Mouse (Mus musculus): ENCODE data around the gene Riok2. TPM values are rescaled to one million over a fixed set of nuclear protein-coding genes. Genes with fewer than 3 reads are reported as not detected.

The Riok2 gene
- polyA plus RNA-seq, 1 experiment: not detected

DNA sequence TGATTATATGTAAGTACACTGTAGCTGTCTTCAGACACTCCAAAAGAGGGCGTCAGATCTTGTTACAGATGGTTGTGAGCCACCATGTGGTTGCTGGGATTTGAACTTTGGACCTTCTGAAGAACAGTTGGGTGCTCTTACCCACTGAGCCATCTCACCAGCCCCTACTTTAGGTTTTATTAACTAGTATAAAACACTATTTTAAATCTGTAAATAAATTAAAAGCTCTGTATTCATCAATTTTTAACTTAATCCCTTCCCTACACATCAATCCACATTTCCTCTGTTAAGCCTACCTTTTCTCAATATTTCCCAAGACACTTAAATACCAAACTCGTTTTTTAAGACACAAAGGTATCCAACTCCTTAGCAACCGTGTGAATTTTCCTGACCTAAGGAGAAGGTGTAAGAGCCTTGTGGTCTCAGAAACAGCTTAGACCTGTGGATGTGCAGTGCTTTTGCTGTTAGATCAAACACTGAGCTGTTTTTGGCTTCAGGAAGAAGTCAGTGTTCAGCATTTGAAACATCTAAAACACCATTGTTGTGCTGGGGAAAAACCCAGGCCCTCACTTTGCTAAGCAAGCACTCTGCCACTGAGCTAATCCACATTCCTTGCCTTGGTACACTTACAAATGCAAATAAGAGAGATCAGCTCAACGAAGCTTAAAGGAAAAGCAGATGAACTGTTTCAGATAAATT is 50.6 kb downstream of the Riok2 start:
- Histone ChIP-seq H3K4me3 (ENCODE audit: insufficient read depth, low read depth, low read length) (no peak overlapping the region), H3K27ac (ENCODE audit: insufficient read depth, low read depth, low read length) (no peak overlapping the region), H3K4me1 (ENCODE audit: control insufficient read depth, insufficient read depth, low read length) (no peaks in the 10 kb centered on the region)
- TF ChIP-seq POLR2A (IDR thresholded peaks at IDR 0.05; ENCODE audit: insufficient read depth, low read depth, low read length) (no peak), CTCF (IDR thresholded peaks at IDR 0.05; ENCODE audit: insufficient read depth, low read depth, low read length) (no peak)
- 35% methylated on average over 4 of the region's 4 CpGs for WGBS

DNA sequence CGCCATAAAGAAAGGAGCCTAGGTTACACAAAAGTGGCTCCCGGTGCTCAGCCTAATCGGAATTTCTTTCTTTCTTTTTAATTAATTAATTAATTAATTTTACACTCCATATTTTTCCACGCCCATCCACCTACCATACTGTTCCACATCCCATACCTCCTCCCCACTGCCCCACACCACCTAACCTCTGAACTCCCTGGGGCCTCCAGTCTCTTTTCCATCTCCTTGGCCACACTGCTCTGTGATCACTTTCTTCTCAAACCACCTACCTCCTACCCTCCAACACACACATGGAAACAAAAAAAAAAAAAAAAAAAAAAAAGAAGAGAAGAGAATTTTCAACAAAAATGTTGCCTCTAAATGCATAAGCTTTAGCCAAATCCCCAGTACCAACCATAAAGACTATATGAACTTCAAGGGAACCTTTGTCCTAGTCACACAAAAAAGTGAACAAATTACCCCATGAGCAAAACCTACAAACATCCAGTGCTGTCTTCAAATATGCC is 51.3 kb downstream of the Riok2 start:
- Histone ChIP-seq H3K4me3 (ENCODE audit: insufficient read depth, low read depth, low read length) (no peak overlapping the region), H3K4me1 (ENCODE audit: control insufficient read depth, insufficient read depth, low read length) (no peaks in the 10 kb centered on the region), H3K27ac (ENCODE audit: insufficient read depth, low read depth, low read length) (no peak overlapping the region)
- no peak for TF ChIP-seq POLR2A (IDR thresholded peaks at IDR 0.05; ENCODE audit: insufficient read depth, low read depth, low read length)
- 50% methylated on average over 4 of the region's 4 CpGs for WGBS

DNA sequence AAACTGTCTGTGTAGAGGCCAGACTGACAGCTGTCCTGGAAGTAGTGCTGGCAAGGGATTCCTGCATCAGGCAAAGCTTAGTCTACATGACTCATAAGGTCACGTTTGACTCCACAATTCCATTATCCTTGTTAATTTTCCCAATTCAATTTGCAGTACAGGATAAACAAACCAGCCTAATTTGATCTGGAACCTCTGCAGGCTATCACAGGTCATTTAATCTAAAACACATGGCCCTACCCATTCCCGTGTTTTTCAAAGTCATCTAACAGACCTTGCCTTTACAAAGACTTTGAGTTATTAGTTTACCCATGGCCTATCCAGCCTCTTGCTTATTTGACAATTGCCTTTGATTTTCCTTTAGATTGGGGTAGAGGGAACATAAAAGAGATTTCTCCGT is 51.8 kb downstream of the Riok2 start:
- H3K4me3 ChIP-seq (ENCODE audit: insufficient read depth, low read depth, low read length): no peak overlapping the region
- WGBS: 61% methylated on average over 3 of the region's 3 CpGs
- H3K4me1 ChIP-seq (ENCODE audit: control insufficient read depth, insufficient read depth, low read length): no peaks in the 10 kb centered on the region
- no peak overlapping the region for H3K27ac ChIP-seq (ENCODE audit: insufficient read depth, low read depth, low read length)
- no peak for TF ChIP-seq POLR2A (IDR thresholded peaks at IDR 0.05; ENCODE audit: insufficient read depth, low read depth, low read length)
- no peak for TF ChIP-seq CTCF (IDR thresholded peaks at IDR 0.05; ENCODE audit: insufficient read depth, low read depth, low read length)

DNA sequence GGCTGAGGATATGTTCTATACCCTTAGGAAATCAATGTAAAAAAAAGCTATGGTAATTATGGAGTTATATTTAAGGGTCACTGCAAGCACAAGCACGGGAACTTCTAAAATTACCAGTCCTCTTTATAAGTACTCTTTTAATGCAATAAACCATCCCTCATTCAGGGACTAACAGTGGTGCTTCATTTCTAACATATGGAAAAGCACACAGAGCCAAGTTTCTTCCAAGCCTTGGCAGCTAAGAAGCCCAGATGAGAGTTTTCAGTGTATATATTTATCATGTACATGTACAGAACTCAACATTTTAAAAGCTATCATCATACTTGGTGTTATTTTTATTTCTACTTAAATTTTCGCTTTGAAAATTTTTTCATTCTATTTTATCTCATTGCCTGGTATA is 54.8 kb downstream of the Riok2 start:
- WGBS: 60% methylated on average over 2 of the region's 2 CpGs
- Histone ChIP-seq H3K4me1 (ENCODE audit: control insufficient read depth, insufficient read depth, low read length) (no peaks in the 10 kb centered on the region), H3K27ac (ENCODE audit: insufficient read depth, low read depth, low read length) (no peak overlapping the region), H3K4me3 (ENCODE audit: insufficient read depth, low read depth, low read length) (no peak overlapping the region)
- TF ChIP-seq POLR2A (IDR thresholded peaks at IDR 0.05; ENCODE audit: insufficient read depth, low read depth, low read length) (no peak), CTCF (IDR thresholded peaks at IDR 0.05; ENCODE audit: insufficient read depth, low read depth, low read length) (no peak)

DNA sequence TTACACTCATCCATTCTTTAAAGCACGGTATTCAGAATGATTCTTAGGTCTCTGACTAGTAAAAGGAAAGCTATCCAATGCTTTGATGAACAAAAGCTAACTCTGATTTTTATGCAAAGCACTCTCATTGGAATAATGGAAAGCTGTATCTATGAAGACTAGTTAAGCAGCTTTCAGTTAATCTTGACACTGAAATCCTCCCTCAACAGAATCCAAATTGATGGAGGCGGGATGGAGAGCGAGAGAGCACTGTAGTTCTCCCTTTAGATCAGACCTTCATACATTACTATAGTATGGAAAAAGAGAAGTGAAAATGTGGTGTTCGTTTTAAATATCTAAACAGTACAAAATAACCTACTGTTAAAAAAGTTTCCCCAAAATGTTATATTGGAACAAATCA is 59.6 kb downstream of the Riok2 start:
- Histone ChIP-seq H3K4me1 (ENCODE audit: control insufficient read depth, insufficient read depth, low read length) (no peaks in the 10 kb centered on the region), H3K4me3 (ENCODE audit: insufficient read depth, low read depth, low read length) (no peak overlapping the region), H3K27ac (ENCODE audit: insufficient read depth, low read depth, low read length) (no peak overlapping the region)
- WGBS: 54% methylated on average over 4 of the region's 4 CpGs
- TF ChIP-seq CTCF (IDR thresholded peaks at IDR 0.05; ENCODE audit: insufficient read depth, low read depth, low read length): no peak
- TF ChIP-seq POLR2A (IDR thresholded peaks at IDR 0.05; ENCODE audit: insufficient read depth, low read depth, low read length): no peak

DNA sequence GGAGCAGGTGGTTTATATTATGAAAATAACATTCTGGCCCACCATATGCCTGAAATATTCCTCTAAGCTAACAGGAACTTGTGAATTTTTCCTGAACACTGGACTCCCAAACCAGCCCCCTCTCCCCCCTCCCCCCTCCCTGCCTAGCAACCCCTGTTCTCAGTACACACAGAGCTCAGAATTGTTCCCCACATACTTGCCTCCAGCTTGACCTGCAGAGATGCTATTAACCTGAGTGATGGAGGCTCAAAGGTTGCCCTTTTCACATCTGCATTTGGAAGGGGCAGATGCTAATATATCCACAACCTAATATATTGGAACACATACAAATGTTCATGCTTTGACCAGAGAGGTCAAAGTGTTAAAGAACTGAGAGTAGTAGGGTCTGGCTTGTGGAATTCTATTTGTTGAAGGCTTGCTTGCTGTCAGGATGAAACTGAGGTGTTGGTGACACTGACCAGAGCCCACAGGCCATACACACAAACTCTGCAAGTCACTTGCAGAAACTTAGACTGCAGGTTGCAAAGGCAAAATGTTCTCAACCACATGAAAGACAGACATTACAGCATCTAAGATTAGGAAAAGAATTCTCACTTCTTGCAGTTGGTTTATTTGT is 64.6 kb downstream of the Riok2 start:
- TF ChIP-seq POLR2A (IDR thresholded peaks at IDR 0.05; ENCODE audit: insufficient read depth, low read depth, low read length): no peak
- TF ChIP-seq CTCF (IDR thresholded peaks at IDR 0.05; ENCODE audit: insufficient read depth, low read depth, low read length): no peak
- Histone ChIP-seq H3K4me3 (ENCODE audit: insufficient read depth, low read depth, low read length) (no peak overlapping the region), H3K27ac (ENCODE audit: insufficient read depth, low read depth, low read length) (no peak overlapping the region), H3K4me1 (ENCODE audit: control insufficient read depth, insufficient read depth, low read length) (no peaks in the 10 kb centered on the region; the same call in 1 of the 2 replicates)

DNA sequence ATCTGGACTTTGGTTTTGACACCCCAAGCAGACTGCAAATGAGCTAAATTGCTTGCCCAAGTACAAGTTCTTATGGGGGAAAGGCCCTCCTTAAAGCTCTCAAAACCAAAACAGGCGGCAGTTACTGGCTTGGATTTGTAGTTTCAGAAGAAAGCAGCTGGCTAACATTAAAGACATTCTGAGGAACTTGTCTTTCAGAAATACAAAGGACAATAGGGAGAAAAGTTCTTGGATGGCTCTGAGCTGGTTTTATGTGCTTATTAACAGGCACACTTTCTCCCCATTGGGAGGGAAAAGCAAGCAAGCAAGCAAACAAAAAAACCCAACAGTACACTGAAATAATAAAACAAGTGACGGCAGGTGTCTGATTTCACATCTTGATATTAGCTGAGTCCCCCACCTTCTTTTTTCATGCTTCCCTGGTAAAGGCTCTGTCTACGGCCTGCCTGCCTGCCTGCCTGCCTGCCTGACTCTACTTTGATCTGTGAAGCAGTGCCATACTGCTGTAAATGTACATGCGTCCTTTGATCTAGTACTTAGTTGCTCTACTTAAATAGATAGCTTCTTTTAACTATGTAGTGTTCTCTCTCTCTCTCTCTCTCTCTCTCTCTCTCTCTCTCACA is 67.9 kb downstream of the Riok2 start:
- TF ChIP-seq CTCF (IDR thresholded peaks at IDR 0.05; ENCODE audit: insufficient read depth, low read depth, low read length): no peak
- TF ChIP-seq POLR2A (IDR thresholded peaks at IDR 0.05; ENCODE audit: insufficient read depth, low read depth, low read length): no peak
- Histone ChIP-seq H3K4me1 (ENCODE audit: control insufficient read depth, insufficient read depth, low read length) (no peaks in the 10 kb centered on the region; the same call in 1 of the 2 replicates), H3K4me3 (ENCODE audit: insufficient read depth, low read depth, low read length) (no peak overlapping the region), H3K27ac (ENCODE audit: insufficient read depth, low read depth, low read length) (0 out of 2 replicates have a peak overlapping the region, but pooled peaks have one; percentile 37)
- 57% methylated on average over 4 of the region's 4 CpGs for WGBS

DNA sequence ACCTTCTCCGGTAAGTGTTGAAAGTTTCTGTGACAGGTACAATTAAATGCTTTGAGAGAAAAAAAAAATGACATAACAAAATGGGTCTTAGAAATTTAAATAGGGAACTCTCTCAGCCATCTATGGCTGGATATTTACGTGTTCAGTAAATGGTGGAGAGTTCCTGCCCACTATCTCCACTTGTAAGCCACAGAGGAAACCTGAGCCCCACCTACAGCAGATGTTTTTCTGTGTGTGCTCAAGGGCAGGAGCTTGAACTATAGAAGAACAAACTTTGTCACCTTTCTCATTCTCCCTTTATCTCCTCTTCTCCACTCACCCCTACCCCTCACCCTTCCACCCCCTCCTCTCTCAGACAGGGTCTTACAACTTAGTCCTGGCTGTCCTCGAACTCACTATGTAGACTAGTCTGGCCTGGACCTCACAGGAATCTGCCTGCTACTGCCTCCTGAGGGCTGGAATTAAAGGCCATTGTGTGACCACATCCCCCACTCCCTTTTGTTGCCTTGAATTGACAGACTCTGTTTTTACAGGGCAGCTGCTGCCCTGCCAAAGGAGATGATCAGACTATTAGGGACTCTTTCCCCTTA is 70.3 kb downstream of the Riok2 start:
- 86% methylated on average over 3 of the region's 3 CpGs for WGBS
- no peak for TF ChIP-seq POLR2A (IDR thresholded peaks at IDR 0.05; ENCODE audit: insufficient read depth, low read depth, low read length)
- no peak for TF ChIP-seq CTCF (IDR thresholded peaks at IDR 0.05; ENCODE audit: insufficient read depth, low read depth, low read length)
- H3K4me3 ChIP-seq (ENCODE audit: insufficient read depth, low read depth, low read length): no peak overlapping the region
- peaks cover 6% of the 10 kb centered on the region for H3K4me1 ChIP-seq (ENCODE audit: control insufficient read depth, insufficient read depth, low read length)
- H3K27ac ChIP-seq (ENCODE audit: insufficient read depth, low read depth, low read length): no peak overlapping the region

Other genes with a start within 250 kb of the Riok2 start
- gene Lix1, start 28.4 kb downstream of the Riok2 start, polyA plus RNA-seq (2012; ENCODE audit: insufficient read depth, insufficient read length, low replicate concordance, missing spikeins): not detected in 2 replicates

Data from olfactory bulb, adult 2 months (tissue).